20 mouse cellular contexts compared by ENCODE assay signal in the genomic region with DNA sequence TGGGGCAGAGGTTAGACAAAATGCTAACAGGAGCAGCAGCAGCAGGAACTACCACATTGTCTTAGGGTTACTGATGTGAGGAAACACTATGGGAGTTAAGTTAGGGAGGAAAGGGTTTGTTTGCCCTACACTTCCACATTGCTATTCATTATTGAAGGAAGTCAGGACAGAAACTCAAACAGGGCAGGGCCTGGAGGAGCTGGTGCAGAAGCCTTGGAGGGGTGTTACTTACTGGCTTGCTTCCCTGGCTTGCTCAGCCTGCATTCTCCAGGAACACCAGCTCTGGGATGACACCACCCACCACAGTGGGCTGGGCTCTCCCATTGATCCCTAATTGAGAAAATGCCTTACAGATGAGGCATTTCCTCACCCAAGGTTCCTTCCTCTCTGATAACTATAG.
A peak's percentile ranks its signal among the peaks of the same experiment; 100 is the strongest.
DNase-seq lines count a peak whose midpoint lies in the region; ATAC-seq and TF ChIP-seq lines count a peak whose summit lies in the region.
"Had no signal": no experiment of that assay in that cellular context is flagged by ENCODE, and none has a peak within 500 bp of the region (broad histone marks: within the 10 kb centered on the region; RNA-seq: fewer than 3 reads in every experiment).

No protein-coding gene starts in this region.

- no peaks in the 10 kb centered on the region for H3K27me3 ChIP-seq in embryonic facial prominence, embryonic 15.5 days
- H3K27me3 ChIP-seq in embryonic facial prominence, embryonic 10.5 days (replicated peaks; ENCODE audit: low read depth, poor library complexity, severe bottlenecking), result peaks cover 26% of the 10 kb centered on the region
- peaks cover 38% of the 10 kb centered on the region for H3K27me3 ChIP-seq in midbrain, embryonic 10.5 days (ENCODE audit: low read depth, poor library complexity, severe bottlenecking)
- H3K27me3 ChIP-seq in midbrain, postnatal 0 days (ENCODE audit: insufficient read depth, low read length), result no peaks in the 10 kb centered on the region
- H3K27me3 ChIP-seq in stomach, embryonic 16.5 days (ENCODE audit: control insufficient read depth, insufficient read depth, low read length), result no peaks in the 10 kb centered on the region
- H3K27me3 ChIP-seq: heart, embryonic 15.5 days; neural tube, embryonic 12.5 days had no signal

- ATAC-seq in embryonic facial prominence, embryonic 15.5 days (ENCODE audit: insufficient number of reproducible peaks, low FRiP score, low TSS enrichment, low read depth), result no peak
- no peak for ATAC-seq in midbrain, postnatal 0 days (ENCODE audit: low FRiP score)
- peak; percentile 71; the same call in 1 of the 2 replicates for ATAC-seq in stomach, embryonic 16.5 days (ENCODE audit: insufficient read depth, low FRiP score)
- ATAC-seq: CD4-positive, CD25-positive, alpha-beta regulatory T cell, adult 4 months; hindbrain, embryonic 16.5 days; liver, postnatal 0 days had no signal

- no peak overlapping the region for H3K4me3 ChIP-seq in embryonic facial prominence, embryonic 15.5 days (replicated peaks)
- no peak overlapping the region for H3K4me3 ChIP-seq in embryonic facial prominence, embryonic 10.5 days
- H3K4me3 ChIP-seq in midbrain, embryonic 10.5 days, result no peak overlapping the region
- no peak overlapping the region for H3K4me3 ChIP-seq in midbrain, postnatal 0 days (ENCODE audit: low read depth, low read length)
- H3K4me3 ChIP-seq in stomach, embryonic 16.5 days (replicated peaks; ENCODE audit: low read length), result no peak overlapping the region
- H3K4me3 ChIP-seq in layer of hippocampus, adult 2 months, result no peak overlapping the region
- H3K4me3 ChIP-seq: forebrain, embryonic 12.5 days; heart, embryonic 15.5 days; limb, embryonic 10.5 days; neural tube, embryonic 12.5 days had no signal

- H3K4me1 ChIP-seq in embryonic facial prominence, embryonic 15.5 days, result 0 out of 2 replicates have a peak, but pooled peaks cover 9% of the 10 kb centered on the region
- peaks cover 23% of the 10 kb centered on the region for H3K4me1 ChIP-seq in embryonic facial prominence, embryonic 10.5 days
- peaks cover 34% of the 10 kb centered on the region for H3K4me1 ChIP-seq in midbrain, embryonic 10.5 days
- no peaks in the 10 kb centered on the region for H3K4me1 ChIP-seq in midbrain, postnatal 0 days (ENCODE audit: insufficient read depth, low read length)
- H3K4me1 ChIP-seq in stomach, embryonic 16.5 days (ENCODE audit: control insufficient read depth, insufficient read depth, low read length), result peaks cover 15% of the 10 kb centered on the region
- H3K4me1 ChIP-seq: heart, embryonic 15.5 days had no signal

- no peak overlapping the region for H3K4me2 ChIP-seq in embryonic facial prominence, embryonic 15.5 days (replicated peaks)
- H3K4me2 ChIP-seq in midbrain, postnatal 0 days (ENCODE audit: low read depth, low read length, poor library complexity, severe bottlenecking), result no peak overlapping the region
- H3K4me2 ChIP-seq in stomach, embryonic 16.5 days (ENCODE audit: low read depth, low read length), result no peak overlapping the region
- H3K4me2 ChIP-seq: forebrain, embryonic 12.5 days; heart, embryonic 15.5 days; neural tube, embryonic 12.5 days had no signal

- H3K9me3 ChIP-seq in embryonic facial prominence, embryonic 15.5 days (replicated peaks), result no peaks in the 10 kb centered on the region
- peaks cover 3% of the 10 kb centered on the region; the same call in 1 of the 2 replicates for H3K9me3 ChIP-seq in embryonic facial prominence, embryonic 10.5 days
- H3K9me3 ChIP-seq in midbrain, embryonic 10.5 days (replicated peaks), result peaks cover 5% of the 10 kb centered on the region; the same call in 1 of the 2 replicates
- no peaks in the 10 kb centered on the region for H3K9me3 ChIP-seq in midbrain, postnatal 0 days (ENCODE audit: low read length)
- H3K9me3 ChIP-seq in stomach, embryonic 16.5 days (replicated peaks; ENCODE audit: control insufficient read depth, low read length), result 0 out of 2 replicates have a peak, but pooled peaks cover 4% of the 10 kb centered on the region
- H3K9me3 ChIP-seq: forebrain, embryonic 12.5 days; heart, embryonic 15.5 days; limb, embryonic 10.5 days had no signal

- peak overlapping the region; percentile 44; the same call in 1 of the 2 replicates for H3K27ac ChIP-seq in embryonic facial prominence, embryonic 15.5 days (replicated peaks)
- H3K27ac ChIP-seq in embryonic facial prominence, embryonic 10.5 days (replicated peaks), result no peak overlapping the region; the same call in 1 of the 2 replicates
- H3K27ac ChIP-seq in midbrain, embryonic 10.5 days (replicated peaks), result no peak overlapping the region
- no peak overlapping the region for H3K27ac ChIP-seq in midbrain, postnatal 0 days (ENCODE audit: low read depth, low read length)
- H3K27ac ChIP-seq in stomach, embryonic 16.5 days (ENCODE audit: low read length), result peak overlapping the region; percentile 84
- H3K27ac ChIP-seq in layer of hippocampus, adult 2 months, result no peak overlapping the region
- H3K27ac ChIP-seq: forebrain, embryonic 12.5 days; heart, embryonic 15.5 days; limb, embryonic 10.5 days; neural tube, embryonic 12.5 days had no signal

- TF ChIP-seq CTCF in midbrain, postnatal 0 days (IDR thresholded peaks at IDR 0.05), result no peak
- no peak for TF ChIP-seq CTCF in layer of hippocampus, adult 2 months (conservative IDR thresholded peaks at IDR 0.05)

- H3K9ac ChIP-seq in embryonic facial prominence, embryonic 15.5 days, result no peak overlapping the region
- H3K9ac ChIP-seq in midbrain, postnatal 0 days (replicated peaks; ENCODE audit: low read length, poor library complexity, severe bottlenecking), result no peak overlapping the region
- no peak overlapping the region for H3K9ac ChIP-seq in stomach, embryonic 16.5 days (ENCODE audit: low read length)
- H3K9ac ChIP-seq: forebrain, embryonic 12.5 days; heart, embryonic 15.5 days; liver, postnatal 0 days; neural tube, embryonic 12.5 days had no signal

- DNase-seq in embryonic facial prominence, embryonic 10.5 days (ENCODE audit: low spot score), result no peak
- DNase-seq in midbrain, embryonic 10.5 days (ENCODE audit: low spot score), result peak; percentile 9
- no peak for DNase-seq in midbrain, postnatal 0 days (ENCODE audit: low spot score)
- DNase-seq in lung, postnatal 10 days, result peak; percentile 39
- no peak for DNase-seq in layer of hippocampus, adult 2 months (ENCODE audit: low spot score in 2 of 2)
- DNase-seq in spleen, adult 12 weeks (ENCODE audit: low spot score), result no peak
- DNase-seq: cerebellum, adult 2 months; gastrocnemius, postnatal 10 days; heart, adult 18-20 months; kidney, adult 2 months; kidney, postnatal 25 days; liver, postnatal 0 days had no signal

- no peaks in the 10 kb centered on the region for H3K36me3 ChIP-seq in embryonic facial prominence, embryonic 15.5 days
- no peaks in the 10 kb centered on the region for H3K36me3 ChIP-seq in embryonic facial prominence, embryonic 10.5 days (replicated peaks)
- no peaks in the 10 kb centered on the region for H3K36me3 ChIP-seq in midbrain, embryonic 10.5 days
- H3K36me3 ChIP-seq in midbrain, postnatal 0 days (ENCODE audit: insufficient read depth, low read length), result no peaks in the 10 kb centered on the region
- H3K36me3 ChIP-seq in stomach, embryonic 16.5 days (ENCODE audit: control insufficient read depth, insufficient read depth, low read length), result no peaks in the 10 kb centered on the region
- H3K36me3 ChIP-seq: forebrain, embryonic 12.5 days; heart, embryonic 15.5 days; limb, embryonic 10.5 days; neural tube, embryonic 12.5 days had no signal

Comparison
In these comparisons a context has a peak if more than half of its experiments do, and no peak if none do; other contexts are left out.
1. H3K27ac ChIP-seq: peak in embryonic facial prominence, embryonic 15.5 days (single experiment) and stomach, embryonic 16.5 days (single experiment); none in embryonic facial prominence, embryonic 10.5 days (single experiment), midbrain, embryonic 10.5 days (single experiment), midbrain, postnatal 0 days (single experiment) and layer of hippocampus, adult 2 months (single experiment).
2. DNase-seq: peak in midbrain, embryonic 10.5 days (single experiment) and lung, postnatal 10 days (single experiment); none in embryonic facial prominence, embryonic 10.5 days (single experiment), midbrain, postnatal 0 days (single experiment), layer of hippocampus, adult 2 months (0 of 2) and spleen, adult 12 weeks (single experiment).